Mouse (Mus musculus) thymus, postnatal 14 days (tissue): Measurements from ENCODE around the gene Olfr96.

ENCODE experiments used
- DNase-seq: peaks from one replicate; pipeline ENCODE4 v3.0.0; 2021

Gene Olfr96

GRCm38 (mm10) chr17:37275626-37276248, 55.8 kb downstream of the Olfr96 start:
- no peak for DNase-seq
